19 mouse cellular contexts compared by ENCODE assay signal in the genomic region with DNA sequence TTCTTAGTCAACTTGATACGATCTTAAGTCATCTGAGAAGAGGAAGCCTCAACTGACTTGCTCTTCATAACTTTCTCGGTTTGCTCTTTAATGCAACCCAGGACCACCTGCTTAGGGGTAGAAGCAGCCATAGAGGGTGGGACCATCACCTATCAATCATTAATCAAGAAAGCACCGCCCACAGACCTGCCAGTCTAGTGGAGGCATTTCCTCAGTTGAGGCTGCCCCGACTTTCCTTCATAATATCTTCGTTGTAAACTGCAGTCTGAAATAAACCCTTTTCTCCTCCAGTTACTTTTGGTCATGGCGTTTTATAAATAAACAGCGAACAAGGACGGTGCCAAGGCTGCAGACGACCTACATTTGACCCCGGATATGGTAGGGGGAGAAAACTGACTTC. TPM values are rescaled to one million over a fixed set of nuclear protein-coding genes. Genes with fewer than 3 reads are reported as not detected.
A peak's percentile ranks its signal among the peaks of the same experiment; 100 is the strongest.
DNase-seq lines count a peak whose midpoint lies in the region; ATAC-seq and TF ChIP-seq lines count a peak whose summit lies in the region.
"Had no signal": no experiment of that assay in that cellular context is flagged by ENCODE, and none has a peak within 500 bp of the region (broad histone marks: within the 10 kb centered on the region; RNA-seq: fewer than 3 reads in every experiment).

No protein-coding gene starts in this region.

- ATAC-seq in lung, embryonic 14.5 days (ENCODE audit: insufficient read depth), result no peak
- ATAC-seq in kidney, embryonic 15.5 days (replicated peaks; ENCODE audit: low FRiP score), result peak; percentile 62

- H3K9ac ChIP-seq in lung, embryonic 14.5 days, result no peak overlapping the region
- no peak overlapping the region for H3K9ac ChIP-seq in kidney, embryonic 15.5 days
- H3K9ac ChIP-seq: embryonic facial prominence, embryonic 13.5 days; heart, embryonic 12.5 days; hindbrain, embryonic 14.5 days had no signal

- no peak for TF ChIP-seq POLR2A in myocyte (IDR thresholded peaks at IDR 0.05; ENCODE audit: insufficient read length, low read depth)

- no peaks in the 10 kb centered on the region for H3K9me3 ChIP-seq in lung, embryonic 14.5 days (ENCODE audit: low read depth, low read length)
- no peaks in the 10 kb centered on the region for H3K9me3 ChIP-seq in kidney, embryonic 15.5 days (replicated peaks)
- H3K9me3 ChIP-seq: embryonic facial prominence, embryonic 13.5 days; heart, embryonic 12.5 days; limb, embryonic 10.5 days had no signal

- intact Hi-C loops in left cerebral cortex, postnatal 4 days (cut with DNase I), result no loop called here

- H3K27me3 ChIP-seq in lung, embryonic 14.5 days (ENCODE audit: insufficient read depth, low read length), result no peaks in the 10 kb centered on the region
- no peaks in the 10 kb centered on the region for H3K27me3 ChIP-seq in kidney, embryonic 15.5 days
- no peaks in the 10 kb centered on the region for H3K27me3 ChIP-seq in myocyte (ENCODE audit: control insufficient read depth, insufficient read depth, insufficient read length)
- H3K27me3 ChIP-seq: embryonic facial prominence, embryonic 13.5 days; heart, embryonic 12.5 days had no signal

- WGBS in lung, embryonic 14.5 days, result 25% methylated on average over 10 of the region's 10 CpGs
- 24% methylated on average over 10 of the region's 10 CpGs for WGBS in kidney, embryonic 15.5 days

- H3K4me2 ChIP-seq in lung, embryonic 14.5 days, result peak overlapping the region; percentile 5; the same call in 1 of the 2 replicates
- peak overlapping the region; percentile 43 for H3K4me2 ChIP-seq in kidney, embryonic 15.5 days
- H3K4me2 ChIP-seq in myocyte (ENCODE audit: low read depth), result peak overlapping the region; percentile 19
- H3K4me2 ChIP-seq: embryonic facial prominence, embryonic 13.5 days; heart, embryonic 12.5 days; hindbrain, embryonic 14.5 days had no signal

- H3K79me2 ChIP-seq in myocyte (ENCODE audit: control insufficient read depth, insufficient read depth), result no peaks in the 10 kb centered on the region

- no peak overlapping the region for H3ac ChIP-seq in myocyte (ENCODE audit: control insufficient read depth, insufficient read length)

- no peaks in the 10 kb centered on the region for H3K36me3 ChIP-seq in lung, embryonic 14.5 days (ENCODE audit: insufficient read depth)
- no peaks in the 10 kb centered on the region for H3K36me3 ChIP-seq in kidney, embryonic 15.5 days
- no peaks in the 10 kb centered on the region for H3K36me3 ChIP-seq in myocyte (ENCODE audit: control insufficient read depth, insufficient read depth)
- H3K36me3 ChIP-seq: embryonic facial prominence, embryonic 13.5 days; heart, embryonic 12.5 days; limb, embryonic 10.5 days had no signal

- peak; percentile 24 for DNase-seq in embryo, embryonic 10.5 days (ENCODE audit: low spot score)
- DNase-seq in embryo, embryonic 11 days, result no peak
- DNase-seq in lung, embryonic 14.5 days, result peak; percentile 50
- DNase-seq in lung, postnatal 25 days (ENCODE audit: low spot score), result no peak
- DNase-seq in testis, postnatal 14 days (ENCODE audit: low spot score), result no peak
- no peak for DNase-seq in left cerebral cortex, postnatal 4 days
- DNase-seq: adrenal gland, adult 2 months; cerebellum, postnatal 25 days; gastrocnemius, postnatal 14 days; lung, adult 2 months; midbrain, embryonic 14.5 days; retina, postnatal 1 day; thymus, adult 2 months had no signal

- no peak for TF ChIP-seq CTCF in lung, embryonic 14.5 days (IDR thresholded peaks at IDR 0.05; ENCODE audit: low read depth)

- H3K27ac ChIP-seq in lung, embryonic 14.5 days (ENCODE audit: low read depth), result no peak overlapping the region
- H3K27ac ChIP-seq in kidney, embryonic 15.5 days, result peak overlapping the region; percentile 14; the same call in 1 of the 2 replicates
- H3K27ac ChIP-seq: embryonic facial prominence, embryonic 13.5 days; hindbrain, embryonic 14.5 days; limb, embryonic 10.5 days had no signal

- H3K4me3 ChIP-seq in lung, embryonic 14.5 days (ENCODE audit: low read depth, low read length), result no peak overlapping the region
- H3K4me3 ChIP-seq in kidney, embryonic 15.5 days (replicated peaks), result no peak overlapping the region
- H3K4me3 ChIP-seq in myocyte, result no peak overlapping the region
- H3K4me3 ChIP-seq: embryonic facial prominence, embryonic 13.5 days; heart, embryonic 12.5 days; limb, embryonic 10.5 days had no signal

- H3K4me1 ChIP-seq in lung, embryonic 14.5 days (ENCODE audit: insufficient read depth), result 0 out of 2 replicates have a peak, but pooled peaks cover 4% of the 10 kb centered on the region
- H3K4me1 ChIP-seq in kidney, embryonic 15.5 days, result peaks cover 16% of the 10 kb centered on the region

TF ChIP-seq in myocyte, 11 proteins besides CTCF, POLR2A, EP300 and RAD21:
- no peak for TF ChIP-seq MAX (IDR thresholded peaks at IDR 0.05; ENCODE audit: low read depth)
- TF ChIP-seq SRF (IDR thresholded peaks at IDR 0.05; ENCODE audit: control insufficient read depth, insufficient read length, low read depth), result no peak
- no peak for TF ChIP-seq MYOD1 (IDR thresholded peaks at IDR 0.05; ENCODE audit: control insufficient read depth in 1 of 3, insufficient read length in 2 of 3, low read depth in 2 of 3)
- TF ChIP-seq POLR2AphosphoS2 (IDR thresholded peaks at IDR 0.05; ENCODE audit: insufficient read length, low read depth), result no peak
- TF ChIP-seq TCF12 (IDR thresholded peaks at IDR 0.05; ENCODE audit: insufficient read depth, poor library complexity, severe bottlenecking), result no peak
TF ChIP-seq in myocyte: peak in this region for 0.

RNA-seq across cellular contexts. Expression of gene P4ha1, which starts 46.0 kb away (rescaled TPM):
- 53.9 and 57.3 TPM in 2 replicates for polyA plus RNA-seq in lung, embryonic 14.5 days (2014; fragmentation: Nextera tagmentation; extraction: Ambion mirVana)
- polyA plus RNA-seq in kidney, embryonic 15.5 days (2015; fragmentation: Nextera tagmentation; extraction: Ambion mirVana), result 68.4 TPM in 2 replicates
- polyA plus RNA-seq in myocyte (2012; fragmentation: generic; extraction: Trizol), result 107 TPM
- total RNA-seq in left cerebral cortex, postnatal 4 days (2021), result 10 to 100 TPM; 21.1 to 21.8 TPM

RNA-seq across cellular contexts. Expression of gene Sowahc, which starts 55.4 kb away (rescaled TPM):
- polyA plus RNA-seq in lung, embryonic 14.5 days (2014; fragmentation: Nextera tagmentation; extraction: Ambion mirVana), result 9.5 and 10.5 TPM in 2 replicates
- 10.8 and 12.1 TPM in 2 replicates for polyA plus RNA-seq in kidney, embryonic 15.5 days (2015; fragmentation: Nextera tagmentation; extraction: Ambion mirVana)
- polyA plus RNA-seq in myocyte (2012; fragmentation: generic; extraction: Trizol), result 1.2 TPM
- 10 to 100 TPM; 15.0 to 17.7 TPM for total RNA-seq in left cerebral cortex, postnatal 4 days (2021)

RNA-seq across cellular contexts. Expression of gene Sept10, which starts 55.5 kb away (rescaled TPM):
- polyA plus RNA-seq in lung, embryonic 14.5 days (2014; fragmentation: Nextera tagmentation; extraction: Ambion mirVana), result 68.5 and 69.4 TPM in 2 replicates
- 52.2 and 55.2 TPM in 2 replicates for polyA plus RNA-seq in kidney, embryonic 15.5 days (2015; fragmentation: Nextera tagmentation; extraction: Ambion mirVana)
- polyA plus RNA-seq in myocyte (2012; fragmentation: generic; extraction: Trizol), result 16.9 TPM
- 10 to 100 TPM; 16.7 to 18.4 TPM for total RNA-seq in left cerebral cortex, postnatal 4 days (2021)

Comparison
In these comparisons a context has a peak if more than half of its experiments do, and no peak if none do; other contexts are left out.
1. DNase-seq: peak in embryo, embryonic 10.5 days (single experiment) and lung, embryonic 14.5 days (single experiment); none in embryo, embryonic 11 days (single experiment), lung, postnatal 25 days (single experiment), testis, postnatal 14 days (single experiment) and left cerebral cortex, postnatal 4 days (single experiment).
2. Peak in every context shown above with its lines, with median percentiles within 50 percentile points of each other: H3K4me2 ChIP-seq.